Comparison of ENCODE assay signal across 8 mouse cellular contexts in the genomic region with DNA sequence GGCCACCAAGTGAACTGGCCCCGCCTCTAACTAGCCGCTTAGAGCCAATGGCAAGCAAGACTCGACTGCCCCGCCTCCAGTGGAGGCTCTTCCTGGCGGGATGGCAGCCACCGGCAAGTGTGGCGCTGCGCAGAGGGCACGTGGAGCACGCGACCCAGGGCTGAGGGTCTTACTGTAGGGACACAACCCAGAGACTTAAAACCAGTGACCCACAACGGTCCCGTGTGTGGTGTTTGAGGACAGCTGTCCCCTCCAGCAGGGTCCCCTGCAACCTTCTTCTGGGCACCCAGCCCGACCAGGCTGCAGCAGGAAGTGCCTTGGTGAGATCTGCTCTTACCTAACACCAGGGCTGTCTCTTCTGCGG. TPM values are rescaled to one million over a fixed set of nuclear protein-coding genes. Genes with fewer than 3 reads are reported as not detected.
A peak's percentile ranks its signal among the peaks of the same experiment; 100 is the strongest.
DNase-seq lines count a peak whose midpoint lies in the region; ATAC-seq and TF ChIP-seq lines count a peak whose summit lies in the region.

No protein-coding gene starts in this region.

- peak; percentile 87 to 88 for DNase-seq in adrenal gland, postnatal 36 days
- peak; percentile 92 for DNase-seq in embryonic facial prominence, embryonic 14.5 days (ENCODE audit: low spot score)
- peak in 2 of 3 experiments; percentile 29 to 30 for DNase-seq in liver, embryonic 14.5 days (ENCODE audit: low read depth in 3 of 3, low spot score in 3 of 3)
- DNase-seq in neural tube, embryonic 10.5 days (ENCODE audit: extremely low spot score, low spot score) = peak; percentile 71

- ATAC-seq in embryonic facial prominence, embryonic 14.5 days (ENCODE audit: low read depth) = peak; percentile 90
- peak; percentile 75 for ATAC-seq in heart, embryonic 12.5 days (ENCODE audit: insufficient number of reproducible peaks, low FRiP score)
- peak; percentile 85 for ATAC-seq in kidney, embryonic 16.5 days (ENCODE audit: low FRiP score, low TSS enrichment)
- peak; percentile 69; the same call in 1 of the 2 replicates for ATAC-seq in liver, embryonic 14.5 days (ENCODE audit: insufficient read depth)

- peaks cover under 1% of the 10 kb centered on the region for H3K27me3 ChIP-seq in C2C12 (ENCODE audit: control insufficient read depth, insufficient read depth, insufficient read length)
- H3K27me3 ChIP-seq in embryonic facial prominence, embryonic 14.5 days (replicated peaks; ENCODE audit: control insufficient read depth, insufficient read depth, low read length) = no peaks in the 10 kb centered on the region; the same call in none of the 2 replicates
- H3K27me3 ChIP-seq in heart, embryonic 12.5 days (replicated peaks) = peaks cover 43% of the 10 kb centered on the region
- peaks cover 13% of the 10 kb centered on the region; the same call in 1 of the 2 replicates for H3K27me3 ChIP-seq in kidney, embryonic 16.5 days (ENCODE audit: insufficient read depth, low read length)
- no peaks in the 10 kb centered on the region; the same call in 1 of the 2 replicates for H3K27me3 ChIP-seq in liver, embryonic 14.5 days (ENCODE audit: control insufficient read depth, insufficient read depth, low read length)
- no peaks in the 10 kb centered on the region for H3K27me3 ChIP-seq in testis, adult 2 months (ENCODE audit: control insufficient read depth, insufficient read depth, low read length)

- 0 out of 2 replicates have a peak, but pooled peaks cover 7% of the 10 kb centered on the region for H3K4me1 ChIP-seq in embryonic facial prominence, embryonic 14.5 days (ENCODE audit: control insufficient read depth, insufficient read depth, low read length)
- peaks cover 22% of the 10 kb centered on the region for H3K4me1 ChIP-seq in heart, embryonic 12.5 days (replicated peaks)
- H3K4me1 ChIP-seq in kidney, embryonic 16.5 days (ENCODE audit: insufficient read depth, low read length) = peaks cover 10% of the 10 kb centered on the region
- peaks cover 0 to 2% of the 10 kb centered on the region in 2 experiments; a peak in 1 of 4 replicates for H3K4me1 ChIP-seq in liver, embryonic 14.5 days (replicated peaks; ENCODE audit: control insufficient read depth in 2 of 2, insufficient read depth in 2 of 2, low read length in 1 of 2)
- no peaks in the 10 kb centered on the region; the same call in 1 of the 2 replicates for H3K4me1 ChIP-seq in testis, adult 2 months (ENCODE audit: control insufficient read depth, insufficient read depth, low read length)

- no peak for TF ChIP-seq CTCF in C2C12 (IDR thresholded peaks at IDR 0.05; ENCODE audit: control insufficient read depth, insufficient read depth, insufficient read length)
- no peak for TF ChIP-seq CTCF in liver, embryonic 14.5 days (IDR thresholded peaks at IDR 0.05; ENCODE audit: low read depth)
- TF ChIP-seq CTCF in testis, adult 2 months (IDR thresholded peaks at IDR 0.05; ENCODE audit: control insufficient read depth, insufficient read depth, insufficient replicate concordance, low read depth, low read length) = no peak

- TF ChIP-seq EP300 in liver, embryonic 14.5 days (IDR thresholded peaks at IDR 0.05; ENCODE audit: low read depth) = no peak

- H3ac ChIP-seq in C2C12 (ENCODE audit: control insufficient read depth, insufficient read length, low read depth) = peak overlapping the region; percentile 63

- no peaks in the 10 kb centered on the region for H3K79me3 ChIP-seq in C2C12 (ENCODE audit: low read depth)

- no peaks in the 10 kb centered on the region for H3K9me3 ChIP-seq in embryonic facial prominence, embryonic 14.5 days (ENCODE audit: control insufficient read depth, low read length)
- no peaks in the 10 kb centered on the region for H3K9me3 ChIP-seq in heart, embryonic 12.5 days (replicated peaks)
- no peaks in the 10 kb centered on the region for H3K9me3 ChIP-seq in kidney, embryonic 16.5 days (ENCODE audit: low read length)
- no peaks in the 10 kb centered on the region for H3K9me3 ChIP-seq in liver, embryonic 14.5 days (ENCODE audit: control insufficient read depth, low read length)

- H3K36me3 ChIP-seq in C2C12 (ENCODE audit: control insufficient read depth, insufficient read depth) = no peaks in the 10 kb centered on the region
- no peaks in the 10 kb centered on the region for H3K36me3 ChIP-seq in embryonic facial prominence, embryonic 14.5 days (ENCODE audit: control insufficient read depth, insufficient read depth, low read length)
- H3K36me3 ChIP-seq in heart, embryonic 12.5 days = no peaks in the 10 kb centered on the region
- H3K36me3 ChIP-seq in kidney, embryonic 16.5 days (ENCODE audit: insufficient read depth, low read length) = no peaks in the 10 kb centered on the region
- H3K36me3 ChIP-seq in liver, embryonic 14.5 days (replicated peaks; ENCODE audit: control insufficient read depth, insufficient read depth, low read depth) = no peaks in the 10 kb centered on the region
- H3K36me3 ChIP-seq in testis, adult 2 months (ENCODE audit: control insufficient read depth, insufficient read depth, low read length) = no peaks in the 10 kb centered on the region

- H3K9ac ChIP-seq in embryonic facial prominence, embryonic 14.5 days (ENCODE audit: low read depth, low read length) = no peak overlapping the region
- 0 out of 2 replicates have a peak overlapping the region, but pooled peaks have one; percentile 19 for H3K9ac ChIP-seq in heart, embryonic 12.5 days
- H3K9ac ChIP-seq in kidney, embryonic 16.5 days (replicated peaks; ENCODE audit: low read length) = peak overlapping the region; percentile 50
- no peak overlapping the region for H3K9ac ChIP-seq in liver, embryonic 14.5 days (replicated peaks)

- WGBS in embryonic facial prominence, embryonic 14.5 days = 7% methylated on average over 15 of the region's 15 CpGs
- 3% methylated on average over 15 of the region's 15 CpGs for WGBS in heart, embryonic 12.5 days
- 1% methylated on average over 15 of the region's 15 CpGs for WGBS in kidney, embryonic 16.5 days
- WGBS in liver, embryonic 14.5 days (ENCODE audit: insufficient replicate concordance) = under 1% methylated on average over 15 of the region's 15 CpGs

- TF ChIP-seq POLR2A in testis, adult 2 months (IDR thresholded peaks at IDR 0.05; ENCODE audit: control insufficient read depth, low read depth, low read length) = no peak; the same call in 1 of the 2 replicates

- H3K4me2 ChIP-seq in embryonic facial prominence, embryonic 14.5 days (ENCODE audit: low read depth, low read length) = peak overlapping the region; percentile 67
- H3K4me2 ChIP-seq in heart, embryonic 12.5 days = peak overlapping the region; percentile 68
- peak overlapping the region; percentile 88 for H3K4me2 ChIP-seq in kidney, embryonic 16.5 days (replicated peaks; ENCODE audit: low read depth, low read length)
- peak overlapping the region; percentile 53 for H3K4me2 ChIP-seq in liver, embryonic 14.5 days (ENCODE audit: low read depth)

- no peak overlapping the region for H3K27ac ChIP-seq in embryonic facial prominence, embryonic 14.5 days (replicated peaks; ENCODE audit: low read depth, low read length)
- H3K27ac ChIP-seq in heart, embryonic 12.5 days (ENCODE audit: poor library complexity, severe bottlenecking) = no peak overlapping the region
- no peak overlapping the region for H3K27ac ChIP-seq in kidney, embryonic 16.5 days (ENCODE audit: low read length)
- H3K27ac ChIP-seq in liver, embryonic 14.5 days = no peak overlapping the region
- H3K27ac ChIP-seq in testis, adult 2 months (ENCODE audit: control insufficient read depth, insufficient read depth, low read depth, low read length) = no peak overlapping the region

- no peaks in the 10 kb centered on the region for H3K79me2 ChIP-seq in C2C12 (ENCODE audit: control insufficient read depth, insufficient read depth)

- peak overlapping the region; percentile 15 for H3K4me3 ChIP-seq in C2C12 (ENCODE audit: insufficient read depth, poor library complexity, severe bottlenecking)
- peak overlapping the region; percentile 37 for H3K4me3 ChIP-seq in embryonic facial prominence, embryonic 14.5 days (ENCODE audit: low read depth, low read length)
- peak overlapping the region; percentile 35 for H3K4me3 ChIP-seq in heart, embryonic 12.5 days
- peak overlapping the region; percentile 47 for H3K4me3 ChIP-seq in kidney, embryonic 16.5 days (ENCODE audit: low read length)
- no peak overlapping the region for H3K4me3 ChIP-seq in liver, embryonic 14.5 days (ENCODE audit: insufficient read depth in 1 of 2, low read depth in 2 of 2, low read length in 2 of 2)
- peak overlapping the region; percentile 5; the same call in 1 of the 2 replicates for H3K4me3 ChIP-seq in testis, adult 2 months (ENCODE audit: control insufficient read depth, low read depth, low read length)

RNA-seq across cellular contexts. Expression of a gene that starts 0.2 kb away (rescaled TPM):
- polyA plus RNA-seq in C2C12 (2012; fragmentation: generic; extraction: Trizol) = 41.1 TPM
- total RNA-seq in adrenal gland, postnatal 36 days (2021) = 10 to 100 TPM; 29.6 to 32.4 TPM
- polyA plus RNA-seq in embryonic facial prominence, embryonic 14.5 days (2014; fragmentation: Nextera tagmentation; extraction: Ambion mirVana) = 47.5 and 47.7 TPM in 2 replicates
- 36.6 and 40.3 TPM in 2 replicates for polyA plus RNA-seq in heart, embryonic 12.5 days (2016; fragmentation: Nextera tagmentation; extraction: Ambion mirVana)
- 42.1 and 47.1 TPM in 2 replicates for polyA plus RNA-seq in kidney, embryonic 16.5 days (2015; fragmentation: Nextera tagmentation; extraction: Ambion mirVana)
- 1.5 and 1.6 TPM in 2 replicates for polyA plus RNA-seq in liver, embryonic 14.5 days (2012; rRNA removed)
- 1.3 and 1.9 TPM in 2 replicates for polyA plus RNA-seq in liver, embryonic 14.5 days (2014; fragmentation: Nextera tagmentation; extraction: Ambion mirVana)
- polyA plus RNA-seq in testis, adult 2 months (2012; rRNA removed) = 7.9 and 8.4 TPM in 2 replicates

RNA-seq across cellular contexts. Expression of a gene that starts 9.8 kb away (rescaled TPM):
- polyA plus RNA-seq in C2C12 (2012; fragmentation: generic; extraction: Trizol) = not detected
- total RNA-seq in adrenal gland, postnatal 36 days (2021) = 1 to 10 TPM; 1.3 to 3.8 TPM
- not detected in 2 replicates for polyA plus RNA-seq in embryonic facial prominence, embryonic 14.5 days (2014; fragmentation: Nextera tagmentation; extraction: Ambion mirVana)
- not detected in 2 replicates for polyA plus RNA-seq in heart, embryonic 12.5 days (2016; fragmentation: Nextera tagmentation; extraction: Ambion mirVana)
- not detected in 2 replicates for polyA plus RNA-seq in kidney, embryonic 16.5 days (2015; fragmentation: Nextera tagmentation; extraction: Ambion mirVana)
- not detected in 2 replicates for polyA plus RNA-seq in liver, embryonic 14.5 days (2012; rRNA removed)
- polyA plus RNA-seq in liver, embryonic 14.5 days (2014; fragmentation: Nextera tagmentation; extraction: Ambion mirVana) = not detected in 2 replicates
- polyA plus RNA-seq in testis, adult 2 months (2012; rRNA removed) = not detected in 2 replicates

RNA-seq across cellular contexts. Expression of a gene that starts 27.3 kb away (rescaled TPM):
- polyA plus RNA-seq in C2C12 (2012; fragmentation: generic; extraction: Trizol) = 2.9 TPM
- 1 to 10 TPM; 1.3 to 1.6 TPM for total RNA-seq in adrenal gland, postnatal 36 days (2021)
- polyA plus RNA-seq in embryonic facial prominence, embryonic 14.5 days (2014; fragmentation: Nextera tagmentation; extraction: Ambion mirVana) = 2.1 and 2.4 TPM in 2 replicates
- polyA plus RNA-seq in heart, embryonic 12.5 days (2016; fragmentation: Nextera tagmentation; extraction: Ambion mirVana) = 3.0 and 3.2 TPM in 2 replicates
- polyA plus RNA-seq in kidney, embryonic 16.5 days (2015; fragmentation: Nextera tagmentation; extraction: Ambion mirVana) = 2.2 and 2.5 TPM in 2 replicates
- polyA plus RNA-seq in liver, embryonic 14.5 days (2012; rRNA removed) = 0.28 and 0.37 TPM in 2 replicates
- 0.19 and 0.23 TPM in 2 replicates for polyA plus RNA-seq in liver, embryonic 14.5 days (2014; fragmentation: Nextera tagmentation; extraction: Ambion mirVana)
- 0.11 and 0.18 TPM in 2 replicates for polyA plus RNA-seq in testis, adult 2 months (2012; rRNA removed)

Comparison
In these comparisons a context has a peak if more than half of its experiments do, and no peak if none do; other contexts are left out.
1. H3K4me3 ChIP-seq: peak in C2C12 (single experiment), embryonic facial prominence, embryonic 14.5 days (single experiment), heart, embryonic 12.5 days (single experiment), kidney, embryonic 16.5 days (single experiment) and testis, adult 2 months (single experiment); none in liver, embryonic 14.5 days (0 of 2).
2. DNase-seq: peak in every context shown above with its lines; median percentile 92 in embryonic facial prominence, embryonic 14.5 days; 88 in adrenal gland, postnatal 36 days; 71 in neural tube, embryonic 10.5 days; 30 in liver, embryonic 14.5 days.
3. H3K9ac ChIP-seq: peak in heart, embryonic 12.5 days (single experiment) and kidney, embryonic 16.5 days (single experiment); none in embryonic facial prominence, embryonic 14.5 days (single experiment) and liver, embryonic 14.5 days (single experiment).
4. Peak in every context shown above with its lines, with median percentiles within 50 percentile points of each other: ATAC-seq and H3K4me2 ChIP-seq.